Mouse (Mus musculus) thymus, postnatal 14 days (tissue): ENCODE measurements around the gene Casq2.
"Not testable (repeated sequence)": the region's sequence is repeated elsewhere in the genome, so short reads cannot be mapped to it uniquely, and the experiment has no call there.

Experiments
- DNase-seq: peaks from one replicate; pipeline ENCODE4 v3.0.0; 2021

The Casq2 gene

DNA sequence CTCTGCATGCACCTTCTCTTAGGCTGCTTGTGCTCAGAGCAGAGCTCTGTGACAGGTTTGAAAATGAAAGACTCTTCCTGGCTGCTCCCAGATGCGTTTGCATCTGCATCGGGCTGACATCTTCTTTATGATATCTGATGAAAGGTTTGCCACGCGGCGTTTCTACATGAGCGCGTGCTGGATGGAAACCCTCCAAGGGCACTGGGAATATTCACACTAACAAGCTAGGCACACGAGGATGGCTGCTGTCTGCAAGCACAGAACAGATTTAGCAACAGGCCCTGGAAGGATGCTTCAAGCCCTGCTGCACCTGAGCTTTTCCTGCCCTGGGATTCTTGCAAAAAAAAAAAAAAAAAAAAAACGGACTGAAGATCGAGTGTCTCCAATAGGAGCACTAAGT lies 50.9 kb downstream of the Casq2 start:
- DNase-seq = no peak

DNA sequence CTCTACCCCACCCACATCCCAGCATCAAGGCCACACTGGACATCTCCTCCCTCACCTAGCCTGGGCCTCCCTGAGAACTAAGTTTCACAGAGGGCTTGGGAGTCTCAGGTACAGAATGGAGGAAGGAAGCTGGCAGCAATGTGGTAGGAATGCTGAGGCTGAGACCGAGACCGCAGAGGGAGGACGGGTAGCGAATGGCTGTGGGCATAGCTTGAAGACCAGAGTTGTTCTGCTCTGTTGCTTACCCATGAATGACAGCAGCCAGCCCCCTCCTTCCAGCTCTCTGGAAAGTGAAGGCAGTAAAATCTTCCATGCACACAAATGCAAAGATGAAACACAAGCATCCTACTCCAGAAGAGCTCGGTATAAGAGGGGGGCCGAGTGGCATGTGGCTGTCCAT lies 52.7 kb downstream of the Casq2 start:
- DNase-seq = no peak

DNA sequence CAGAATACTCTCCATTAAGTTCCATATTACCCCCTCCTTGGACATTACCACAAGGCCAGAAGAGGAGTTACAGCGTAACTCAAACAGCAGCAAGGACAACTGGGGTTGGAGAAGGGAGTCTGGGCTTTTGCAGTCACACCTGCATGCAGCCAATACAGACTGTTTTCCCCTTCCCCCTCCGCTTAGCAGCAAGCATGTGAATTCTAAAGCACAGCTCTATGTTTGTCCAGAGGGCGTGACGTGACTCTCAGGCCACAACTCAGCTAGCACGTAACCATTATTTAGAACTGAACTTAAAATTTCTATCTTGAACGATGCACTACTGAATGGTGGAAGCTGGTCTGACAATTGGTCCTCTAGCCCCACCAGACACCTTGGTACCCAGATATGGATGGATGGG lies 54.4 kb downstream of the Casq2 start:
- no peak for DNase-seq

DNA sequence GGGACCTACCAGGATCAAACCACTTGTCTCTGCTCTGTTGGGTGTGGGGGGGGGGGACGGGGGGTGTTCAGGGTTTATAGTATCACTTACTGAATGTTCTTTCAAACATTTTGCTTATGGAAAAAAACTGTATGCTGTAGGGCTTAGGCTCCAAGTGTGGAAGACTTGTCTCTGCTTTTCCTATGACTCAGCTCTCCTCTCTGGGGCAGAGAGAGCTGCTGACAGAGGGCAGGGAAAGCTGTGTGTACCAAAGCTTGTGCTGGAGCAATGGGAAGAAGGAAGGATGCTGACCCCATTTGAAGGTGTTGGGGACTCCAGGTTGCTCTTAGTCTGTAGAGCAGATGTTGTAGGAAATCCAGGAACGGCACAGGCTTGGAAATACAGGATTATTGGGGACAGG lies 55.2 kb downstream of the Casq2 start:
- no peak for DNase-seq

DNA sequence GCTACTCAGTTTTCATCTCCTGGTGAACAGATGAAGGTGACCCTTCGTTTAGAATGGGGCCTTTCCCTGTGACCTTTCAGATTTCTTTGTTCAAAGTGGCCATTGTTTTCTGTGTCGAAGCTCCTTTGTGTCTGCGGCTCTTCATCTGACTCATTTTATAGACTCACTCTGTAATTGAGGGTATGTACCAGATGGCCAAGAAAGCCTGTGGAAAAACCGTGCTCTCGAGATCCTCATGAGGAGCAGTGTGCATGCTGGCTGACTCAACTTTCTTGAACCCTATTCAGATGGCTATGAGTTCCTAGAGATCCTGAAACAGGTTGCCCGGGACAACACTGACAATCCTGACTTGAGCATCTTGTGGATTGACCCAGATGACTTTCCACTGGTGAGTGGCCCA lies 55.7 kb downstream of the Casq2 start:
- DNase-seq = no peak

DNA sequence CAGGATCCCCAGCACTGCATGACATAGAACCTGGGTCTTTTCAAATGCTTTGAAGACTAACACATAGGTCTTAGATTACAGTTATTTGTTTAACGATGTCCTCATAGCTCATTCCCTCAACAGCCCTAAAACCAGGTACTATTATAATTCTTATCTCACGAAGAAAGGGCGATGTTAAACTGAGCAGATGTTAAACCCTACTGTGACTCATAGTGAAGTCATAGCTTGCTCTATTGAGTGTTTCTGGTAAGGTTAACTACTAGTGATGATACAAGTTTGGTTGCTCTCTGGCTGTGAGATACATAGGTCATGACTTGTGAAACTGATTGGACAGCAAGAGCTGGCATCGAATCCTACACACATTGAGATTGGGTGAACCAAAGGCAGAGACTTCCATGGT lies 56.7 kb downstream of the Casq2 start:
- no peak for DNase-seq

DNA sequence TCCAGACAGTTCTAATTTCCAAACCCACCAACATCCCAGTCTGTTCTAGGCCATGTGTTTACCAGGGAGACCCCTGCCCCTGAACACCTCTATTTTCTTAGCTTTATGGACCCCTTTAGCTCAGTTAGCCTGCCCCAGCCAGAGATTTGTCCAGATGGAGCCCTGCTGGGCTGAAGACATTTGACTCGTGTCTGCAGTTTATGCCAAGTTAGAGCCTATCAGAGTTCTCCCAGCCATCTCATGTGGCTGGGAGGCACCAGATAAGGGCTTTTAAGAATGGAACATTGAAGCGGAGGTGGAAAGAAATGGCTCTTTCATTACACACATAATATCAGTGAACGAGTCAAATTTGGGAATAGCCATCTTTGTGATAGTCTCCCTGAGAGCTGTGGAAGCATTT lies 57.3 kb downstream of the Casq2 start:
- no peak for DNase-seq

- DNase-seq = no peak
Measured at GRCm38 (mm10) chr3:102144401-102144800, 58.2 kb downstream of the Casq2 start.

GRCm38 (mm10) chr3:102145645-102146386 lies 59.6 kb downstream of the Casq2 start:
- DNase-seq = no peak

GRCm38 (mm10) chr3:102146428-102146827 lies 60.2 kb downstream of the Casq2 start:
- DNase-seq = no peak

DNA sequence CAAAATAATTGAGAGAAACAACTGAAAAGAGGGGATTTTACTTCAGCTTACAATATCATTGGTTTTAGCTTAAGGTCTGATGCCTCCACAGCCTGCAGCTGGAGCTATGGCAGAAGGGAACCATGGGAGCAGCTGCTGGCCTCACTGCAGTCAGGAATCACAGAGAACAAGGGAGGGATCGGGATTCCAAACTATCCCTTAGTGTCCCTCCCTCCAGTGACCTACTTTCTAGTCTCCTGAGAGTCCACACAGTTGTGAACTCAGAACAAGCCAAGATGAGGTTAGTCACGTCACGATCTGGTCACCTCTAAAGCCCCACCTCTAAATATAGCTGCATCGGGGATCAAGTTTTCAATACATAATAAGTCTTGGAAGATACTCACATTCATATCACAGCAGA lies 61.0 kb downstream of the Casq2 start:
- no peak for DNase-seq

- no peak for DNase-seq
Measured at GRCm38 (mm10) chr3:102149941-102150340, 63.7 kb downstream of the Casq2 start.

DNA sequence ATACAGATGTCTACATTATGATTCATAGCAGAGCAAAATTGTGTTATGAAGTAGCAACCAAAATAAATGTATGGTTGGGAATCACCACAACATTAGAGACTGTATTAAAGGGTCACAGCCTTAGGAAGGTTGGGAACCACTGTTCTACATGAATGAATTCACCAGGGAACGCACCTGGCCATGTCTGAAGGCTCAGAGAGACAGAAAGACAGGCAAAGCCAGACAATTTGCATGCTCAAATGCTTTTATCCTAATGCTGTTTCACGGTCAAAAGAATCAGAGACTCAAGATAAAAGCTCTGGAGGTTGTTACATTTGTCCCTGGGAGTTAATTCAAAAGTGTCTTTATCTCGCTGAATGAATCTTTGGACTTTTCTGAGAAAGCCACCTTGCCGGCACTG lies 65.6 kb downstream of the Casq2 start:
- DNase-seq = no peak

- no peak for DNase-seq
Measured at GRCm38 (mm10) chr3:102152471-102152870, 66.3 kb downstream of the Casq2 start.

GRCm38 (mm10) chr3:102152872-102153271 lies 66.7 kb downstream of the Casq2 start:
- no peak for DNase-seq

DNA sequence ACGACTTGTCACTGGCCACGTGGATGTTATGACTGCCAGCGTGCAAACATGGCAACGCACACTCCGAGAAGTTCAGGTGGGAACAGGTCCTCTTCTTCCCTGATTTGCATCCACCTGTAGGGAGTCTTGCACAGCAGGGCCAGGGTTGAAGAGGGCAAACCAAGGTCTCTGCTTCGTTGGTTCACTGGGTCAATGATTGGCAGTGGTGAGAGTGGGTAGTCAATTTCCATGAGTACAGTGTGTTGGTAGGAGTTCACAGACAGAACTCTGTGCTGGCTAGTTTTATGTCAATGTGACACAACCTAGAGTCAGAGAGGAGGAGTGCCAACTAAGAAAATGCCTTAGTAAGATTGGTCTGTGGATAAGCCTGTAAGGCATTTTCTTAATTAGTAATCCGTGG lies 67.9 kb downstream of the Casq2 start:
- DNase-seq = no peak

- DNase-seq = no peak
Measured at GRCm38 (mm10) chr3:102156737-102157136, 70.5 kb downstream of the Casq2 start.

DNA sequence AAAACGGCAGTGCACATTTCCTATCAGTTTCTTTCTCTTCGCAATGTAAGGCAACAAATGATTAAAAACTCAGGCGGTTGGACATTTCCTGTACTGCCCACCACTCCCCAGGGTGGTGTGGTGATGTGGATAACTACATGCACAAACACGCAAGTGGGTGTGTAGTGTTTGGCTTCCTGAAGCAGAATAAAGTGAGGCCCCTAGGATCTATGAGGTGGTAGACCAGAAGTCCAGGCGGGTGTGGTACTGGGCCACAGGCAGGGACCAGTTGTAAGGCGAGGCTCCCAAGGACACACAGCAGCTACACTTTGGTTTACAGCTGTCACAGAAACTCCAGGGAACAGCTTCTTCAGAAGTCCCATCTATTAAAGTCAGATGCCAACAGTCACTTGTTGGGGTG lies 71.4 kb downstream of the Casq2 start:
- no peak for DNase-seq

- DNase-seq = no peak
Measured at GRCm38 (mm10) chr3:102158759-102159422, 72.7 kb downstream of the Casq2 start.

DNA sequence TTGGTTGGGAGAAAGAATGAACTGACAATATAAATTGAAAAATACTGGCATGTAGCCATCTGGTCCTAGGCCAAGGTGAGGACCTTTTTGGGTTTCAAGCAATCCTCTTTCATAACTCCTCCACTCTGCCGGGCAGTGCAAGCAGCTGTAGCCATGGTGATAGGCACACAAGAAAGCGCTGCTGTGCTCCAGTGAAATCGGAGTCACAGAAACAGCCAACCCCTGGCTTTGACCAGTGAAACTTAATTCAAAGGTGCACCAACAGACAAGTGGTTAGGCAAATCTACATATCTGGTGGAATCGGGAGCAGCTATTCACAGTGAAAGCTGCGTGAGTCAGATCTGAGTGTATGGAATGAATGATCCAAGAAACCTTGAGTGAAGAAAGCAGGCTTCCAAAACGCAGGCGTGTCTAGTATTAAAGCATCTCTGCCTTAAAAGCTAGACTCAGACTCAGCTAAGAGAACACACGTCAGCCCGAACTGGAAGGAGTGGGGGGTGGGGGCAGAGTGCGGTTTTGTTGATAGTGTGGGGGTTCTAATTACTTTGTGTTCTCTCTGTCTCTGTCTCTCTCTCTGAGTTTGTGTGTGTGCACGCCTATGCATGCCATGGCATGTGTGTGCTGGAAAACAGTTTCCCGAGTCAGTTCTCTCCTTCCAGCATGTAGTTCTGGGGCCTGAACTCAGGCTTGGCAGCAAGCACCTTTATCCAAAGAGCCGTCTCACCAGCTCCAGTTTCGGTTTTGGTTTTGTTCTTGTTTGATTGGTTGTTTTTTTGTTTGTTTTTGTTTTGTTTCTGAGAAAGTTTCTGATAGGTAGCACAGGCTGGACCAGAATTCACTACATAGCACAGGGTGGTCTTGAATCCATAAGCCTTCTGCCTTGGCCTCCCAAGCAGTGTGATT lies 73.5 kb downstream of the Casq2 start:
- DNase-seq = no peak

- DNase-seq = not testable (repeated sequence)
Measured at GRCm38 (mm10) chr3:102163861-102164260, 77.6 kb downstream of the Casq2 start.

- no peak for DNase-seq
Measured at GRCm38 (mm10) chr3:102164911-102165310, 78.7 kb downstream of the Casq2 start.

GRCm38 (mm10) chr3:102165536-102166286 lies 79.5 kb downstream of the Casq2 start:
- DNase-seq = no peak
